Mouse (Mus musculus) hindbrain, embryonic 14.5 days (tissue): ENCODE measurements around the gene Zfp746. TPM values are rescaled to one million over a fixed set of nuclear protein-coding genes. Genes with fewer than 3 reads are reported as not detected.

ENCODE experiments used
- ATAC-seq: fragments of 200-750 bp; cut with Nextera tagmentation; 2 replicates; pipeline ENCODE4 v1.8.0; 2017; ENCODE audit warnings: moderate number of reproducible peaks, mild to moderate bottlenecking, moderate TSS enrichment, moderate library complexity; ENCODE audit not compliant: low FRiP score
- DNase-seq: peaks from one replicate; pipeline ENCODE4 v3.0.0-alpha.2; 2015; ENCODE audit warnings: low spot score
- H3K27ac ChIP-seq: fragments of 300-500 bp; sonication (generic); 2 replicates; pipeline ENCODE4 v1.5.1; 2014; ENCODE audit warnings: mild to moderate bottlenecking, moderate library complexity
- H3K27me3 ChIP-seq: fragments of 300-500 bp; sonication (generic); 2 replicates; pipeline ENCODE4 v1.6.1; 2014; ENCODE audit warnings: mild to moderate bottlenecking, low read length, mixed read lengths; ENCODE audit not compliant: control insufficient read depth, insufficient read depth
- H3K36me3 ChIP-seq: fragments of 300-500 bp; sonication (generic); replicated peaks from 2 replicates; pipeline ENCODE4 v1.6.1; 2014; ENCODE audit not compliant: control insufficient read depth, insufficient read depth
- H3K4me1 ChIP-seq: fragments of 300-500 bp; sonication (generic); replicated peaks from 2 replicates; pipeline ENCODE4 v1.6.1; 2014; ENCODE audit warnings: antibody characterized with exemption, low read length, mixed read lengths; ENCODE audit not compliant: control insufficient read depth, insufficient read depth
- H3K4me2 ChIP-seq: fragments of 300-500 bp; sonication (generic); replicated peaks from 2 replicates; pipeline ENCODE4 v1.6.1; 2014; ENCODE audit warnings: mild to moderate bottlenecking, moderate library complexity
- H3K4me3 ChIP-seq: fragments of 300-500 bp; sonication (generic); replicated peaks from 2 replicates; pipeline ENCODE4 v1.5.1; 2014; ENCODE audit warnings: mild to moderate bottlenecking, low read length
- H3K9ac ChIP-seq: fragments of 300-500 bp; sonication (generic); 2 replicates; pipeline ENCODE4 v1.6.1; 2014
- H3K9me3 ChIP-seq: fragments of 300-500 bp; sonication (generic); 2 replicates; pipeline ENCODE4 v1.6.1; 2016; ENCODE audit warnings: low read length; ENCODE audit not compliant: control insufficient read depth
- WGBS: fragments of 180-500 bp; shearing (Covaris S2); extraction: QIAGEN DNeasy Blood & Tissue Kit; methylation state at CpG from one replicate; pipeline ENCODE4 v1.1.7; 2014; 5-methylcytosine and 5-hydroxymethylcytosine counted together
- microRNA-seq: library from miRNA; unstranded; fragments of <30 nt; microRNA quantifications from one replicate; pipeline ENCODE4, GENCODE M21; 2016
- polyA plus RNA-seq: library from polyadenylated mRNA; unstranded; fragments of >200 nt; fragmentation: Nextera tagmentation; extraction: Ambion mirVana; gene quantifications from 2 replicates; pipeline ENCODE4 v1.2.1, GENCODE M21; 2014

The Zfp746 gene
- polyA plus RNA-seq, 1 experiment from 2014 or later: 23.4 TPM

- no peak for ATAC-seq
- Histone ChIP-seq H3K27me3 (no peaks in the 10 kb centered on the region), H3K4me1 (no peaks in the 10 kb centered on the region), H3K9me3 (peaks cover 16% of the 10 kb centered on the region), H3K9ac (no peak overlapping the region), H3K4me3 (no peak overlapping the region), H3K4me2 (no peak overlapping the region), H3K27ac (no peak overlapping the region), H3K36me3 (peaks cover 52% of the 10 kb centered on the region)
- WGBS: 85% methylated on average over 1 of the region's 1 CpGs
- no peak for DNase-seq
Measured at GRCm38 (mm10) chr6:48021678-48022077, 64.7 kb downstream of the Zfp746 start.

- ATAC-seq (no peak), DNase-seq (no peak)
- Histone ChIP-seq H3K27me3 (no peaks in the 10 kb centered on the region), H3K36me3 (peaks cover 35% of the 10 kb centered on the region), H3K9me3 (peaks cover 10% of the 10 kb centered on the region), H3K27ac (no peak overlapping the region), H3K4me2 (no peak overlapping the region), H3K9ac (no peak overlapping the region), H3K4me3 (no peak overlapping the region), H3K4me1 (peaks cover 3% of the 10 kb centered on the region; the same call in 1 of the 2 replicates)
- 70% methylated on average over 2 of the region's 2 CpGs for WGBS
Measured at GRCm38 (mm10) chr6:48020006-48020405, 66.4 kb downstream of the Zfp746 start.

- Histone ChIP-seq H3K27ac (no peak overlapping the region), H3K27me3 (no peaks in the 10 kb centered on the region), H3K36me3 (peaks cover 15% of the 10 kb centered on the region), H3K4me3 (no peak overlapping the region), H3K9ac (no peak overlapping the region), H3K4me2 (no peak overlapping the region), H3K9me3 (no peaks in the 10 kb centered on the region), H3K4me1 (peaks cover 3% of the 10 kb centered on the region; the same call in 1 of the 2 replicates)
- DNase-seq (no peak), ATAC-seq (no peak)
- 92% methylated on average over 9 of the region's 9 CpGs for WGBS
Measured at GRCm38 (mm10) chr6:48016841-48017240, 69.6 kb downstream of the Zfp746 start.

- 0% methylated on average over 23 of the region's 24 CpGs for WGBS
- peaks cover 3% of the 10 kb centered on the region; the same call in 1 of the 2 replicates for H3K4me1 ChIP-seq
- peaks cover 15% of the 10 kb centered on the region for H3K36me3 ChIP-seq
- ATAC-seq (peak; percentile 95), DNase-seq (peak; percentile 77)
- no peak overlapping the region for H3K27ac ChIP-seq
- no peaks in the 10 kb centered on the region for H3K27me3 ChIP-seq
- peak overlapping the region; percentile 42 for H3K4me3 ChIP-seq
- H3K9ac ChIP-seq: peak overlapping the region; percentile 71
- peak overlapping the region; percentile 61 for H3K4me2 ChIP-seq
- H3K9me3 ChIP-seq: no peaks in the 10 kb centered on the region
Measured at GRCm38 (mm10) chr6:48016090-48016521, 70.3 kb downstream of the Zfp746 start.

Small RNAs within 50 kb of the gene (microRNA-seq; reads per million reads assigned to microRNA genes)
- not detected for gene Gm24563

Other genes with a start within 250 kb of the Zfp746 start
- gene Zfp282, start 209.4 kb downstream of the Zfp746 start, polyA plus RNA-seq: 18.7 and 18.9 TPM in 2 replicates
- 10.7 and 12.4 TPM in 2 replicates for gene Zfp212, start 166.1 kb downstream of the Zfp746 start, polyA plus RNA-seq
- gene Zfp956, start 133.2 kb downstream of the Zfp746 start, polyA plus RNA-seq: 19.3 and 22.9 TPM in 2 replicates
- gene Zfp777, start 37.7 kb downstream of the Zfp746 start, polyA plus RNA-seq: 12.2 and 12.7 TPM in 2 replicates